Mouse (Mus musculus) central nervous system, embryonic 14 days (tissue): ENCODE data around the gene Cda. TPM values are rescaled to one million over a fixed set of nuclear protein-coding genes. Genes with fewer than 3 reads are reported as not detected.

Experiments
- polyA plus RNA-seq: library from polyadenylated mRNA; depleted of rRNA; stranded (reverse); fragments of >200 nt; gene quantifications from 2 replicates; pipeline ENCODE4 v1.2.3, GENCODE M21; 2012; rRNA removed

Gene Cda
- polyA plus RNA-seq, result 2.0 and 2.7 TPM in 2 replicates

DNA sequence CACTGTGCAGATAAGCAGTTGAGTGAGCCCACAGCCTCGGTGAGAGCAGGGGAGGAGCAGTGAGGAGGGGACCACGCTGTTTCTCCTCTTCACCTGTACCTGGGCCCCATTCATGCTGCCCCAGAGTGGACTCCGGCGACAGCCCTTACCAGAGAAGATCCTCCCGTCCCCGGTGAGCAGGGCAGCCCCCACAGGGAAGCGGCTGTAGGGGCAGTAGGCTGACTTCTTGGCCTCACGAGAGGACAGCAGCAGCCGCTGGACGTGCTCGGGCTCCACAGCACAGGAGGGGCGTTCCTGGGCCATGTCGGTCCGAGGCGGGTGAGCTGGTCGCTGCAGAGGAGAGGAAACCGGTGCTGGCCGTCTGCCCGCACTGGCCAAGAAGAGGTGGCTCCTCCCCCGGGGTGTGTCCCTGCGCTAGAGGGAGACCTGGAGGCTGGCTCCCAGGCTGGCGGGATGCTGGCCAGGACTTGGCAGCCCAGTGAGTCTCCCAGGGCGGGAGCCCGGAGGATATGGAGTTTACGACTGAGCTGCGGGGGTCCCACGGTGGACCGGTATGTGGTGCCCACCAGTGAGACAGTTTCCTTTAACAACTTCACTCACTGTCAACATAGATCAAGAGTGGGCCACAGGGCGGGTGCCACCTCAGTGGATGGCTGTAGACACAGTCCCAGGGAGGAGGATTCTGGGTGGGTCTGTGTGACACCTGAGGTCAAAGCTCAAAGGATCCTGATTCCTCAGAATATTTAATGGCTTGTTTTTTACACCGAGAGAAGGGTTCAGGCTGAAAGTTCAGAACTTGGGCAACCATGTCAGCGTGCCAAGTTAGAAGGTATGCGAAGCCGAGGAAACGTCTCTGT lies at the start of gene Cda:
Cda (minus strand) TSS at position 352 of the 857 bp plus-strand sequence.

DNA sequence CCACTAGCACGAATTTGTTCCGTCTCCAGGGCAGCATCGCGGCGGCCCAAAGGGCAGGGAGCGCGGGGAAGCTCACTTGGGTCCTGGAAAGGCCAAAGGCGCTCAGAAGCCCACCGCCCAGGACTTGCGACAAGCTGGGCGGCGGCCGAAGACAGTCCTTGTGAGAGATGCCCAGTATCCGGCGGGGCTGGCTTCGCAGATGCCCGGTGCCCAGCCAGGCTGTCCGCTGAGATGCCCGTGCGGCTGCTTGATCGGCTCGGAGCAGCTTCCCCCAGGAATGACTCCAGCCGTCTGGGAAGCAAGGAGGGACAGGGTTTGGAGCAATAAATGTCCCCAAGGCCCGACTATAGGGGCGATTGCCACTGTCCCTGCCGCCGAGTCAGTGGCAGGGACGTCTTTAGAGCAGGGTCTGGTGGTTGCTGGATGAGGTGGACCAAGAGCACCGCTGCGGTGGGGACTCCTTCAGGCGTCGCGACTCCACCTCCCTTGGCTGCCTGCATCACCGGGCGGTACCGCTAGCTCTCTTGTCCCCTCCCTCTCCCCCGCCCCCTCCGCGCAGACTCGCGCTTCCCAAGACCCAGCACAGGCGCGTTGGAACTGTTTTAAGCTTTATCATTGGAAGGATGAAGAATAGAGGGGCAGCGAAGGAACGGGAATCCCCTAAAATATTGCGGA lies 28.3 kb upstream of the Cda start, which contains the start of gene Fam43b:
Fam43b (minus strand) TSS at position 558 of the 675 bp plus-strand sequence.

DNA sequence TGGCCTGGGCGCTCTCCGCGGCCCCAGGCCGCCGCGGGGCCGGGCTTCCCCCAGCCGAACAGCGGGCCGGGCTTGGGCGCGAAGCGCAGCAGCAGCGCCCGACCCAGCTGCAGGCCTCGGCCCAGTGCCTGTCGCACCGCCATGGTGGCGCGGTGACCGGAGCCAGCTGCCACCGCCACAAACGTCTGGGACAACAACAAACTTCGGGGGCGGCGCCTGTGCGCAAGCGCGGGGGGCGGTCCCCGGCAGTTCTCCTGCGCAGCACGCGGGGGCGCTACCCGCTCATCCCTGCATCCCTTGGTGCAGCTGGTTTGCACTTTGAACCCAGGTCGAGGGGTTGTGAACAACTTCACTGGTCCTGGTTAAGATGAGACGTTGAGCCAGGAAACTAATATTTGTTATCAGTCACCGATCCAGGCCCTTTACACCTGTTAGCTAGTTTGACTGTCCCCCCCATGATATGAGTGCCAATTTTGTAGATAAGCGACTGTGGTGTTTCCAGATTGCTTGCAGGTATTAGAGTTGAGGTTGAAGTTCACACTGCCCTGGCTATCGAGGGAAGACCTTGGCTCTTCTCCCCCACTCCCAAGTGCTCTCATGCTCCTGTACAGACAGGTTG lies 41.6 kb downstream of the Cda start, which contains the start of gene Pink1:
Pink1 (minus strand) TSS at position 231 of the 619 bp plus-strand sequence.

DNA sequence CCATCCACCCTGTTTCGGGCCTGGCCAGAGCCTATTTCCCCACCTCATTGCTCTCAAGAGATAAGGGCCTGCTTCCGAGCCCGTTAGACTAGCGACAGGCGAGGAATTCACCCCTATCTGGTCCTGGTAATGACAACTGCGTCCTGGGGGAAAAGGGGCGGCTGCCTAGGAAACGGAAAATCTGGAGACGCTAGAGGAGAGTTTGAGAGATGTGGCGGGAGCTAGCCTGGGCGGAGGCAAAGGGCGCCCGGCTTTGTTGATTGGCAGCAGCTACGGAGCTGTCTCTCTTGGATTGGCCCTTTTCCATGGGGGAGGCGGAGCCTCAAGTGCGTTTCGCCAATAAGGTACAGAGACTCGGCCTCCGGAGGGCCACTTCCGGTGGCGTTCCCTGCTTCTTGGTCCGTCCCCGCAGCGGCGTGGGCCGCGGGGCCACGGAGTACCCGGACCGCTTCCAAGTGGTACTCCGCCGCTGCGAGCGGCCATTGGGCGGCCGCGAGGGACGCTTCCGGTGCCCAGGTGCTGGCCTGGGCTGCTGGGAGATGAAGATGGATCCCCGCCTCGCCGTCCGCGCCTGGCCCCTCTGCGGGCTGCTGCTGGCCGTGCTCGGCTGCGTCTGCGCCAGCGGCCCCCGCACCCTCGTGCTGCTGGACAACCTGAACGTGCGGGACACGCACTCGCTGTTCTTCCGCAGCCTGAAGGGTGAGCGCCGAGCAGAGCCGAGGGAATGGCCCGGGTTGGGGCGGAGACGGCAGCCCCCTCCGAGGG lies 63.3 kb downstream of the Cda start, which contains the start of gene Ddost:
Ddost (plus strand) TSS at position 391 of the 765 bp plus-strand sequence.

Other genes with a start within 250 kb of the Cda start
- 197 and 218 TPM in 2 replicates for gene Hp1bp3, start 151.7 kb downstream of the Cda start, polyA plus RNA-seq
- 15.4 and 18.3 TPM in 2 replicates for gene Sh2d5, start 117.6 kb downstream of the Cda start, polyA plus RNA-seq
- gene Kif17, start 117.6 kb downstream of the Cda start, polyA plus RNA-seq, result 2.6 and 3.3 TPM in 2 replicates
- gene Ddost, start 63.3 kb downstream of the Cda start, polyA plus RNA-seq, result 147 and 192 TPM in 2 replicates
- 71.1 and 71.6 TPM in 2 replicates for gene Pink1, start 41.7 kb downstream of the Cda start, polyA plus RNA-seq
- gene Fam43b, start 28.5 kb upstream of the Cda start, polyA plus RNA-seq, result 2.4 and 2.7 TPM in 2 replicates
- gene Mul1, start 66.7 kb upstream of the Cda start, polyA plus RNA-seq, result 18.8 and 23.8 TPM in 2 replicates
- gene Camk2n1, start 86.3 kb upstream of the Cda start, polyA plus RNA-seq, result 29.1 and 30.4 TPM in 2 replicates